Mouse (Mus musculus) right cerebral cortex, adult 2 months (tissue): Measurements from ENCODE around the gene Chtf18.

Experiments used
- DNase-seq, 2 experiments: peaks; one replicate each; pipeline ENCODE4 v3.0.0; 2021 to 2022; ENCODE audit warnings: low spot score in 2 of 2

Gene Chtf18

GRCm38 (mm10) chr17:25735246-25735645 lies 8.0 kb upstream of the Chtf18 start:
- no peak for DNase-seq

GRCm38 (mm10) chr17:25732082-25732481 lies 4.9 kb upstream of the Chtf18 start:
- peak; percentile 92 for DNase-seq

GRCm38 (mm10) chr17:25728009-25728270 lies 721 bp upstream of the Chtf18 start:
- DNase-seq: no peak

- DNase-seq: no peak
These were observed 2.0 kb downstream of the Chtf18 start for GRCm38 (mm10) chr17:25725264-25725663.

GRCm38 (mm10) chr17:25723919-25724318 lies 3.3 kb downstream of the Chtf18 start:
- no peak for DNase-seq

GRCm38 (mm10) chr17:25723470-25723869 lies 3.7 kb downstream of the Chtf18 start:
- DNase-seq: no peak

- DNase-seq: no peak
These were observed 5.7 kb downstream of the Chtf18 start for GRCm38 (mm10) chr17:25721476-25721875.

GRCm38 (mm10) chr17:25717691-25718090 lies 9.5 kb downstream of the Chtf18 start:
- DNase-seq: no peak

GRCm38 (mm10) chr17:25716711-25717637 lies 10.2 kb downstream of the Chtf18 start, which contains the start of gene Gng13:
Gene Gng13 (plus strand): TSS chr17:25717171.
- peak; percentile 36 to 49 for DNase-seq

GRCm38 (mm10) chr17:25716130-25716529 lies 11.1 kb downstream of the Chtf18 start:
- no peak for DNase-seq

GRCm38 (mm10) chr17:25715627-25716026 lies 11.6 kb downstream of the Chtf18 start:
- DNase-seq: no peak

- no peak for DNase-seq
These were observed 16.1 kb downstream of the Chtf18 start for GRCm38 (mm10) chr17:25711136-25711535.

- no peak for DNase-seq
These were observed 17.2 kb downstream of the Chtf18 start for GRCm38 (mm10) chr17:25709994-25710393.

GRCm38 (mm10) chr17:25700863-25701496 lies 26.2 kb downstream of the Chtf18 start:
- DNase-seq: no peak

- DNase-seq: peak; percentile 91
These were observed 28.8 kb downstream of the Chtf18 start for GRCm38 (mm10) chr17:25698446-25698845.

- no peak for DNase-seq
These were observed 31.0 kb downstream of the Chtf18 start for GRCm38 (mm10) chr17:25696263-25696662.

- DNase-seq: no peak
These were observed 38.3 kb downstream of the Chtf18 start for GRCm38 (mm10) chr17:25688922-25689321.

GRCm38 (mm10) chr17:25686323-25686722 lies 40.9 kb downstream of the Chtf18 start:
- no peak for DNase-seq

- DNase-seq: no peak
These were observed 45.6 kb downstream of the Chtf18 start for GRCm38 (mm10) chr17:25681636-25682035.

- DNase-seq: no peak
These were observed 47.4 kb downstream of the Chtf18 start for GRCm38 (mm10) chr17:25679818-25680217.

GRCm38 (mm10) chr17:25677969-25678368 lies 49.2 kb downstream of the Chtf18 start:
- no peak for DNase-seq

GRCm38 (mm10) chr17:25672982-25673381 lies 54.2 kb downstream of the Chtf18 start:
- DNase-seq: no peak
